Mouse (Mus musculus) kidney, adult 18-20 months (tissue): ENCODE measurements at regions not wholly inside any gene's neighbourhood (a gene's known extent, or its start where the extent isn't known, plus 50 kb on each side); places are given as distances from the start of the nearest gene placed in this dataset.

Experiments
- DNase-seq: peaks from one replicate; pipeline ENCODE4 v3.0.0; 2021

DNA sequence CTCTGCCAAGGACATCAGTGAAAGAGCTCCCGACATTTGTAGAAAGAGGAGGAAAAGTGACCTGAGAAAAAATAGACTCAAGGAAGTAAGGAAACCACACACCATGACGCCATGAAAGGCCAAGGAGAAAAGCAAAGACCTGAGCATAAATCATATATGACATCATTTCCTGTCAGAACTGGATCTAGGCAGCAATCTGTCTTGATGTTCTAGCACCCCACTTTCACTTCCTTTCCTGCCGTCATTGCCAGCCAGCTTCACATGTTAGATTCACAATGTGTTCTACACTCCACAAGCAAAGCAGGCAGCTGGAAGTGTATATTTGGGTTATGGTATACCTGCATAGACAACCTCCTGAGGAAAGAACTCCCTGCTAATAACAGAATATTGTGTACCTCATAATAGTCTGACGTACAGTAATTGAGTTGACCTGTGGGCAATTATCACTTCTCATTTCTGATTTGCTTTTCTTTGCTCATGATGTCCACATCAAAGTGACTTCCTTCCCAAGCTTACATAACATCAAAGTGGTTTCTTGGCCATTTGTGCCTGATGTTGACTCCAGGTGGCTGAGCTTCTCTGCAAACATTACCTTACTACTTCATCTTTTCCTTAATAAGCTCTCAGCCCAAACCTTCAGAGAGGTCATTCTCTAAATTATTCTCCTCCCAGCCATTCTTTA lies 633.6 kb upstream of the Adgrl2 start:
- no peak for DNase-seq

DNA sequence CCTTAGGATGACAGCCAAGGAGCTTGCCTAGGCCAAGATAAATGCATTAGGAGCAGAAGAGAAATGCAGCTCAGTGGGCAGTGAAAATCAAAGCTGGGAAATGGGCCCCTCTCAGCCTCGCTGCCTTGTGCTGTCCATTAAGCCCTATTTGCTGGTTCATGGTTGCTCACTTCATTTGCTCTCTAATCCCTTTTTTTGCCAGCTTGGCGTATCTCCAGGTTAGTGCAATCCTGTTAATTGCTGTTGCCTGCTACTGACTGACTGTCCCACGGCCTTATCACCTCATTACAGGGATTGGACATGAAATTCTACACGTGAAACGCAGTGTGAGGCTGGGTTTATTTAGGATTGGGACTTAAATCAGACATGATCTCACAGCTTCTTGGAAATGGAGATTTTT lies 613.5 kb upstream of the Adgrl2 start:
- DNase-seq: no peak

DNA sequence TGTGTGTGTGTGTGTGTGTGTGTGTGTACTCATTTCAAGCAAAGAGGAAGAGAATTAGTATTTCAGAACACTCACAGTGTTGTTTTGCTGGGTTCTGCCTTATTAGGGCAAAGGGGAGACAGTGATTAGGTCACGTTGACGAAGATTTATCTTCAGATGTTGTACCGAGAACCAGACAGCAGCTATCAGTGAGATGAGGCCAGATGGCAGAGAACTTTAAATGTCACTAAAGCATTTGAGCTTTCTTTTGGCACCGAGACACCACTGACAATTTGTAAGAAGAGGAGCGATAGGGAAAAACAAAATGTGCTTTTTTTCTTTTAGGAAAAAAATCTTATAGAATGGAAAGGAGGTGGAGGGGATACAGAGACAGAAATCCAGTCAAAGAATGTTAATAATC lies 610.9 kb upstream of the Adgrl2 start:
- no peak for DNase-seq

DNA sequence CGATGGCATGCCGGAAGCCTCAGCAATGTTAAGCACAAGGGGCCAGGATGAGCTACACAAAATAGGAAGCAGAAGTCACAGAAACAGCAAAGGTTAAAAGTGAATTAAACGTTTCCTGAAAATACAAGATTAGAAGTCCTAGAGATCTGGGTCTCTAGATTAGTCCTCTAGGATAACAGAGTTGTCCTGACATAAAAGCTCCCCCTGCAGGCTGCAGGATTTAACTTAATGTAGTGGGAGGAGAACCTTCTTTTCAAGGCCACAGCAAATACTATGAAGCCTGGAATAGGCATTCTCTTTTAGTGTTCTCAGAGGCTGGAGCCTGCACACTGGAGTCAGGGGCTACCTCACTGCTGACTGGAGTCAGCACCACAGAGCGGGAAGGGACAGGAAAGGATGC lies 604.1 kb upstream of the Adgrl2 start:
- peak; percentile 8 for DNase-seq

DNA sequence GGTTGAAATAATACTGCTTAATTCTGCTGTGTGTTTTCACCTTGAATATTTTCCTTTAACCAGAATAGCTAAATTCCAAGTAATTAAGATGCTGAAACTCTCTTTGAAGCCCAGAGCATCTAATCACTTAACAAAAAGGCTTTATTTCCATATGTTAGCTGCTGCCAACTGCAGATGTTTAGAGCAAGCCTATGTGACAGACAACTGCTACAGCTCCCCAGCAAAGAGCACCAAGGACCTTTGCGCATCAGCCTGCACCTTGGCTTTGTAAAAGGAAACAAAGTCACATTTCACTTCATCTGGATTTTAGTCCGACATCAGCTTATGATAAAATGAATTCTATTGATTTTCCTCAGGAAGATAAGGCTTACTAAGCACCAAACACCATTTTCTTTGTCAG lies 595.4 kb upstream of the Adgrl2 start:
- DNase-seq: no peak

DNA sequence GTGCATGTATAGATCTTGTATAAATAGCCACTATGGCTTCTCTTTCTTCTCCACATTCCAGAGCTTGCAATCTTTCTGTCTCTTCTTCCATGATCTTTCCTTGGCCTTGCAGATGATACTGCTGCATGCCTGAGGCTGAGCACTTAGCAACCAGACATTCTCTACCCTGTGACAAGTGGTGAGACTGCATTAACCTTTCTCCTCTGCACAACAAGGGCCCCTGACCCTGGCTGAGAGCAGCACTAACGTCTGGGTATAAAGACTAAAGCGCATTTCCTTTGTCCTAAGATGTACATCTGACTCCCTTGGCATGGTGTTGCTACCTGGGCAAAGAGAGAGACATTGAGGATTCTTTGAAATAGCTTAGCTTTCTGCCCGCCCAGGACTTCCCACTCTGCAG lies 590.8 kb upstream of the Adgrl2 start:
- DNase-seq: no peak

DNA sequence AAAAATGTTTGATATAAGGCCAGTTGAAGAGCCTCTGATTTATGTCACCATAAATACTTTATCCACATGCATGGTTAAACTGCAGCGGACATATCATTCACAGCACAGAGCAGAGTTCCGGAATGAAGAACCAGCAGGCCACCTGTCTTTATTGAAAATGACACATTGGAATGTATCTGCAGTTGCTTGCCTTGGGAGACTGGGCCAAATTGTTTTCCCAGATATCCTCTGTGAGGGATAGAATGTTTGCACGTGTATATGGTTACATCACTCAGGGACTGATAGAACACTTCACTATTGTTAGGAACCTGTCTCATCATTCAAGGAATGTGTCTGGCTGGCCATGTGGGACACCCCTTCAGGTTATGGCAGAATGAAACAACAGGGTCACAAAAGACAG lies 585.3 kb upstream of the Adgrl2 start:
- DNase-seq: no peak

DNA sequence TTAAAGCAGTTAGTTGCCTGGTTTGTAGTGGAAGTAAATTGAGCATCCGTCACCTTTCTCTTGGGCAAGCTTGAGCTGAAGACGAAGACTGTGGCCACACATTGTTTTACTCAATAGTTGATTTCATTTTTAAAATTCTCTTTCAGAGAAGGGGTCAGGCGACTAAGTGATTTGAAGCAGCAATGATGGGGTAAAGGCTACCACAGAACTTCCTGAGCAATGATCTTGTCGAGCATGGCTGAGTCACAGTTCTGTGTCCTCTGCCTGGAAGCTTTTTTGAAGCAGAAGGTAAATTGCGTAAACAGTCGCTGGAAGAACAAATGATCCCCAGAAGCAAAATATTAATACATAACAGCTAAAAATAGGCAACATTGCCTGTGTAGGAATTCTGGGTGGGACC lies 576.5 kb upstream of the Adgrl2 start:
- DNase-seq: no peak

DNA sequence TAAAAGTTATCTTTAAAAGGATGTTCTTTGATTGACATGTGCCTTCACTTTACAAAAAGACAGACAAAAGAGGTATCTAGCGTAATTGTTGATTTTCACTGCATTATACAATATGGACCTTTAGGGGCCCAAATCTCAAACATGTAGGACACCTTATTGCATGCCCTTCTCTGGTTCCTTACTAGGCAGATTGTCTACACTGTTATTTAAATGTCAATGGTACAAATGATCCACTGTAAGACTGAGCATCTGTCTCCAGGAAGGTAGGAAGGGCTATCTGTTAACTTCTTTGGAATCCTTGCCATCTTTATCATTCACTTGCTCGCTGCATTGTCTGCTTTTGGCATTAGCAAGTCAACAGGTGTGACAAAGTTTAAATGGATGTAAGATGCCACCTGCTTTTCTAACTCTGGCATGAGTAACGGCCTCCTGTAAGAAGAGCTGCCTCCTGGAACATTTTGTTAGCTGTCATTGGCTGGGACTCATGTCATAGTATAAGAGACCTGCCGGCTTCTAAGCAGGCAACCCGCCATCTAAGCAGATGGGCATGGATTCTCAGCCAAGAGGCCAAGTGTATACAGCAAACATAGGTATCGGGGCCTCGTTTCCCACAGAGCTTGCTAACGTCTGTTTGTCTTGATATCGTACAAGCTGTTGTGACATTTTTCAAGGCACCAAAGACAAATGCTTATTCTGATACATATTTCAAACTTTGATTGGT lies 560.0 kb upstream of the Adgrl2 start:
- DNase-seq: no peak

DNA sequence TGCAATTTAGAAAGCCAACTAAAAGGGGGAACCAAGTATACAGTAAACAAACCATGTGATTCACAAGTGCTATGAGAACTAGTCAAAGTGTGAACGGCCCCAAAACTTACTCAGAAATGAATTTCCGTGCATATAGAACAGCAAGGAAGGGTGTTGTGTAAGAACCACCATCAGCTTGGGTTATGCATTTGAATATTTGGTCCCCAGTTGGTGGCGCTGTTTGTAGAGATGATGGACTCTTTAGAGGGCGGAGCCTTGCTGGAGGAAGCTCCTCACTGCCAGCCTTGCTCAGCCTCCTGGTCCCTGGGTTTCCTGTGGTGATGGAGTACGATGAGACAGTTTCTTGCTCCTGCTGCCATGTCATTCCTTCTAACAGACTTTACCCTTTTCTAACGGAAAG lies 556.7 kb upstream of the Adgrl2 start:
- DNase-seq: no peak

DNA sequence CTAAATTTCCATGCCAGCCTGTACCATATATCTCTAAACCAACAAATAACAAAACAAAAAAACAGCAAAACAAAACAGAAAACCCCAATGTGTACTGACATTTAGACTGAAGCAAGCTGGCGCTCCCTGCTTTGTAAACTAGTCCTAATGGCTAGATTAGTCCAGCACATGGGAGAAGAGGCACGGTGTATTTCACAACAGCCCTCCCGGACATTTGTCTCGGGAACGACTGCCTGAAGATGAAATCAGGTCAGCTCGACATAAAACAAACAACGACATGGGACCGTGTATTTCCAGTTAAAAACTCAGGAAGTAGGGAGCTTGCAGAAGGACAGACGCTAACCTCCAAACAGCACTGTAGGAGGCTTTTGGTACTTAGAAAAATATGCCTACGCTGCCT lies 555.9 kb upstream of the Adgrl2 start:
- DNase-seq: no peak

DNA sequence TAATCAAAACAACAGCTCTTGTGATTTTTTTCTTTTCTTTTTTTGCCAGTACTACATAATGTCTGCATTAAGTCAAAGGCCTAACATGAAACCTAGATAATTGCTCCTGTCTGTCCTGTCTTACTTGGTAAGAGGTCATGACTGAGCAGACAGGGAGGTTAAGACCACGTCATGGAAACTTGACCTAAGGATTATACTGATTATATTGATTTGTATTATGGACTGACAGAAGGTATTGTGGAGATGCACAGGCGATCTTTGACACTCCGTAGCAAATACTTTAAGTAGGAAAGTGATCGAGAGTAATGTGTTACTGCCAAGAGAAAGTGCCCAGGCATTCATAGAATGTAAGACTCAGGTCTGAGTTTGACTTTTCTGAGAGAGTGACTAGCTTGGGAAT lies 543.8 kb upstream of the Adgrl2 start:
- no peak for DNase-seq

DNA sequence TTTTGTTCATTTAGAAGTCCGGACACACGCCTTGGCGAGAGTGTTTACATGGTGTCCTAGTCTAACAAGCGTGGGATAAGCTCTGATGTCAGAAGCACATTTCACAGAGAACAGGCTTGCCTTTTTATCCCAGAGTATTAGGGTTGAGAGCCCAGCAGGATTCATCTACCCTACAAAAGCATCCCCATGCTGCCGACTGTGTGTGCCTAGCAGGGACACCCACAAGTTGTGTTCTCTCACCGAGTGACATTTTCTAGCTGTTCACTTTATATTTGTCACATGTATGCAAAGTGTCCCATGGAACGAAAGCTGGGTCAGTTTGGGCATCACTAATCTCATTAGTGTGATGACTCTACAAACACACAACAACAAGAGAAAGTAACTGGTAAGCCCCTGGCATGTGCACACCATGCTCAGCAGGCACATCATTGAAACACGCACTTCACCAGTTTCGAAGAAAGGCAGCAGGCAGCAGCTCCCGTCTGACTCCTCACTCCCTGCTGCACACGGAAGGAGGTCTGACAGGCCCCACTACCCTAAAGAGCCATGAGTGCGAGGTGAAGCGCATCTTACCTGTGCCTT lies 539.8 kb upstream of the Adgrl2 start:
- DNase-seq: no peak

DNA sequence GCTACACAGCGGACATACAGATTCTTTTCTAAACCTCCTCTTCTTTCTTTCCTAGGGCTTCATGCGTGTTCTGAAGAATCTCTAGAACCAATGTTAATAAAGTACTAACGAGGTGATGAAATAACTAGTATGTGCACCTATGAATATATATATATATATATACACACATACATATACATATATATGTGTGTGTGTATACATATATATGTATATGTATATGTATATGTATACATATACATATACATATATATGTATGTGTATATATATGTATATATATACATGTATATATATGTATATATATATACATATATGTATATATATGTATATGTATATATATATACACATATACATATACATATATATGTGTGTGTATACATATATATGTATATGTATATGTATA lies 536.2 kb upstream of the Adgrl2 start:
- DNase-seq: no peak

DNA sequence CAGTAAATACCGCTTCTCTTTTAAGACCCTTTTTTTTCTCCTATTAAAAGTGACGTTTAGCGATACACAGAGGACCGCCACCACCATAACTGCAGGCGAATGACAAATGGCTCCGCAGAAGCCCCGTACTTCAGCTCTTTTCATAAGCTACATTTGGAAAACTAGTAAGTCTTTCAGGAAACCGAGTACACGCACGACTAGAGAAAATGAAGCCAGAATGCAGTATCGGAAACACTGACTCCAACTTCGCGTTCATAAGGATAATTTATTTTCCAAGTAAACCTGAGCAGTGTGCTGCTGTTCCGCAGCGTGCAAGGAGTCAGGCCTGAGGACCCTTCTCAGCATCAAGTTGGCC lies 529.2 kb upstream of the Adgrl2 start:
- no peak for DNase-seq

DNA sequence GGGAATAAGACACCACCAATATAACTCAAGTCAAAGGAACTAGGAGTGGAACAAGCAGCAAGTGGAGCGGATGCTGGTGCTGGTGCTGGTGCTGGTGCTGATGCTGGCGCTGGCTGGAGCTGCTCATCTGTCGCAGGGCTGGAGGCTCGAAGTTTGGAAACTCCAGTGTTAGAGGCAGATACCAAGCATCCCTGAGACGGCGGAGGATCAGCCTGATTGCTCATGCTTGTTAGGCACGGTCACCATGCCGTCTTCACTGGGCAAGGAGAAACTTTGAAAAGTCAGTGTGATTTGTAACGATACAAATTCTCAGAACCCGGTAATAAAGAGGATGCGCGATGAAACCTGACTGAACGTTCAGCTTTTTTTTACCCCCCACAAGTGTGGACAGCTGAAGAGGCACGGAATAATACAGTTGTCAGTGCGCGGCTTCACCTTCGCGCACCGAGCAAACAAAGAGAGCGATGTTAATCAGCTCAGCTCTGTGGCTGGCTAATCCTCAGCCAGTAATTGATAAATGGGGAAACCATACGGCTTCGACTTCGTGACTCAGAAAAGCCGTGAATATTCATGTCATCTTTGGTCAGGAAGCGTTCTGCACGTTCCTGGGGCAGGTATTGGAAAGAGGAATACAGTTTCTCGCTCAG lies 528.7 kb upstream of the Adgrl2 start:
- no peak for DNase-seq

DNA sequence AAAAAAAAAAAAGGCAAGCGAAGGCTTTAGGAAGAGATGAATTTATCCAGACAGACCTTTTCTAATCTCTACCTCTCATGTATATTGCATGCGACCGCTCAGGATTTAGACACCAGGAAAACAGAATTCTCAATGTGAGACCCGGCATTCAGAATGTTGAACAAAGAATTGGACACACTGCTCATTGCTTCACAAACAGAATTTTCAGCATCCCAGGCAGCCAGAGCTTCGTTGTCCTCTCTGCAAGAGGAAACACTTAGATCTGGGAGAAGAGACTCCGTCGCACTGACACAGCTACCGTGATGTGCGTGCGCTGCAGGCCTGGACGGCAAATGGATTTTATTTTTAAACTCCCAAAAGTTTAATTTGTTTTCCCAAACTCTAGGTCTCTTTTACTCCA lies 527.2 kb upstream of the Adgrl2 start:
- DNase-seq: no peak

DNA sequence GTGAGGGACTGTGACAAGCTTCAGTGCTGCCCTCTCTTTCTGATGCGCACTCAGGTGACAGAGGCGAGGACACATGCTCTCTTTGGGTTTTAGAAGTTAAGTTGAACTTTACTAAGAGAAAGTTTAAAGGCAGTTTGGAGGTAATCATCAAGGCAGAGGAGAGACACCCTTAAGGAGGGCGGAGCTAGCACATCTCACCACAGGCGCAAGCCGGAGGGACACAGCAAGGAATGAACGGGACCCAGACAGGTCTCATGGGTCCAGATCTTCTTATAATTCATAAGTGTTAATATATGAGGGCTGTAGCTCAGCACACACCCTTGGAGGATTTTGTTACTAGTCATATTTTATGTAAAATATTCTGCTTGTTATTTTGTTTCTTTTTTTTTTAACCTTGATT lies 518.8 kb upstream of the Adgrl2 start:
- no peak for DNase-seq

DNA sequence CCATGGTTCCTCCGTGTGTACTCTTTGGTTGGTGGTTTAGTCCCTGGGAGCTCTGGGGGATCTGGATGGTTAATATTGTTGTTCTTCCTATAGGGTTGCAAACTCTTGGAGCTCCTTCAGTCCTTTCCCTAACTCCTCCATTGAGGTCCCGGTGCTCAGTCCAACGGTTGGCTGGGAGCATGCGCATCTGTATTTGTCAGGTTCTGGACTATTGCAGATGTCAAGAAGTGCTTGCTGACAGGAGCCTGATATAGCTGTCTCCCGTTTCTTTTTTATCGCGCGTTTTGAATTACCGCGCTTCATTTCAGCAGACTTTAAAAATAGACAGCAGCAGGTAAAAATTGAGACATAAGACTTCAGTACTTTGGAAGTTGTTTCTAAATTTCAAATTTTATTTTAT lies 518.3 kb upstream of the Adgrl2 start:
- DNase-seq: no peak

DNA sequence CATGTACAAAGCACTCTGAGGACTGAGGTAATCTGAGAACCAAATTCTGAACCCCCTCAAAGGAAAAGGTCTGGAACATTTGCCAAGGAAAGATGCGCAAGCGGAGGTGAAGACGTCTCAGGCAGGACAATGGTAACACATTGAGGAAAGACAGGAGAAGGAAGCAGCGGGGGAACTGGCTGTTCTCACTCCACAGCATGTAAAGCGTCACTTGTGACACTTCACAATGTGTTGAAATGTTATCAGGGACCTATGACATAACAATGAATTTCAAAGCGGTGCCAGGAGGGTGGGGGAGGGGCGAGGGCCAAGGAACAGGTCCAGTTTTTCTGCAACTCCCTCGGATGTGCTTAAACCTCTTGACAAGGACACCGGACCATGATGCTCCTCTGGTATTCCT lies 515.3 kb upstream of the Adgrl2 start:
- DNase-seq: no peak

DNA sequence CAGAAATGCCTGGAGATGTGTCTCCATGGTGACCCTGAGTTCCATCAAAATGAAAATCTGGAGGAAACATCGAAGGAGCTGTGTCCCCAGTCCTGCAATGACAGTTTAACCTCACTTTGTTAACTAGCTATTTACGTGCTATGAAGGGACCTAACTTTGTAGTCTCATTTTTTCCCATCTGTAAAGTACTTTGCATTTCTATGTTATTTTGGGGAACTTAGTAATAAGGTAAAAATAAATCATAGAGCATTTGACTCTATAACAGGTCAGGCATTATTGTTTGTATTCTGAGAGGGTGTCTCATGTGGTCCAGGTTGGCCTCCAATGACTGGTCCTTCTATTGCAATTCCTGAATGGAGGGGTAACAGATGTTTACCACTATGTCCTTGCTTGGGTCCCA lies 513.6 kb upstream of the Adgrl2 start:
- DNase-seq: no peak

DNA sequence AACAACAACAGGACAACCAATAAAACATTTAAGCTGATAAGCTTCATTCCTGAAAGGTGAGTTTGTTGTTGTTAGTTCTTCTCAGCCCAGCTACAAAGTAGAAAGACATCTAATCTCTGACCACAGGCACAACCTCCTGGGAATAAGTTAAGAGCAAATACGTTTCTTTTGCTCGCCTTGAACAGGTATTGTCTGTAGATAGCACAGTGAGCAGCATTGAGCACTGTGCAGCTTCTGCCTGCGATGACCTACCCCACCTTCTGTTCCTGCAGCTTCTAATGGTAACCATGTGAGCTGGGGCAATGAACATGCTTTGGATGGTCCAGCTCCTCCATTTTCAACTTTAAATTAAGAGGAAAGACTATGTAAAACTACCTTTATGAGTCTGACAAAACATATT lies 509.8 kb upstream of the Adgrl2 start:
- DNase-seq: no peak

DNA sequence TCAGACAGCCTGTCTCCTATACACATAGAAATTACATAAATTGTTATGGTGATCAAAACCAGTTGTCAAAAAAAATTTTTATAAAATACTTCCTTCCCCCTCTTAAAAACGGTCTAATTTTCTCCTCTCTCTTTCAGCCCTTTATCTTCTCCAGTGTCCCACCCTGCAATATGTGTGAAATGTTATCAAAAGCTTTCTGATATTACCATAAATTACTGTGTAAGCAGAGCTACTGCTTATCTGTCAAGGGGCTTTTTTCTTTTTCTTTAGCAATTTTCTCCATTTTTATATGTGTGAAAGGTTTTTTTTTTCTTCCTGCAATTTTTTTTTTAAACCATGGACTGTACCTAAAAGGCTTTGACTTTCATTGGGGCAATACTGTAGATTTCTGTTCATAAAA lies 508.4 kb upstream of the Adgrl2 start:
- DNase-seq: no peak

DNA sequence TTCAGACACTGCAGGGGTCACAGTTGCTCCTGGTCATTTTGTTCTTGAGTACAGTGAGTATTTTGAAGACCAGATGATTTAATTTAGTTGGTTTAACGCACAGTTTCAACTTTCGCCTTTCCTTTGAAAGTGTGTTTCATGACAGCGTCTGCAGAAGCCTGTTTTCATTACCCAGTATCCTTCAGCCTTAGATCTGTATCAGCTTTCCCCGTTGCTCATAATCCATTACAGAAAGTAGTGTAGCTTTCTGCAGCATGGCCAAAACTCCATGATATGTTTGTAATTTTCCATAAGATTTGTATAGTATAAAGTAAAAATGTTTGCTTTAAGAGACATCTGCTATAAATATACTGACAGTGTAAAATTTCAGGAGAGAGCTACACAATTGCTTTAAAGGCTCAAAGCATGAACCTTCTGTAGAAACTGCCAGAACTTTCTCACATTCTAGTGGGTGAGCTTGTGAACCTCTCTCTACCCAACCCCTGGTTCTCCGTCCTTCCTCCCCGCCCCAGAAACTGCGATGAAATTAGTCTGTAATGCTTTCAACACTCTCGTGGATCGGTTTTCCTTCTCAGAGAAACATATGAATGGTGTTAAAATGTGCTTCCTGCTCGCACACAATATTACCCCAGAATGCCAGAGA lies 506.6 kb upstream of the Adgrl2 start:
- no peak for DNase-seq
